Mouse (Mus musculus) cerebellum, postnatal 10 days (tissue): Measurements from ENCODE around the gene Gstt2.

Experiments used
- DNase-seq, 2 experiments: peaks; one replicate each; pipeline ENCODE4 v3.0.0; 2021; ENCODE audit warnings: mixed read lengths in 2 of 2

Gene Gstt2

DNA sequence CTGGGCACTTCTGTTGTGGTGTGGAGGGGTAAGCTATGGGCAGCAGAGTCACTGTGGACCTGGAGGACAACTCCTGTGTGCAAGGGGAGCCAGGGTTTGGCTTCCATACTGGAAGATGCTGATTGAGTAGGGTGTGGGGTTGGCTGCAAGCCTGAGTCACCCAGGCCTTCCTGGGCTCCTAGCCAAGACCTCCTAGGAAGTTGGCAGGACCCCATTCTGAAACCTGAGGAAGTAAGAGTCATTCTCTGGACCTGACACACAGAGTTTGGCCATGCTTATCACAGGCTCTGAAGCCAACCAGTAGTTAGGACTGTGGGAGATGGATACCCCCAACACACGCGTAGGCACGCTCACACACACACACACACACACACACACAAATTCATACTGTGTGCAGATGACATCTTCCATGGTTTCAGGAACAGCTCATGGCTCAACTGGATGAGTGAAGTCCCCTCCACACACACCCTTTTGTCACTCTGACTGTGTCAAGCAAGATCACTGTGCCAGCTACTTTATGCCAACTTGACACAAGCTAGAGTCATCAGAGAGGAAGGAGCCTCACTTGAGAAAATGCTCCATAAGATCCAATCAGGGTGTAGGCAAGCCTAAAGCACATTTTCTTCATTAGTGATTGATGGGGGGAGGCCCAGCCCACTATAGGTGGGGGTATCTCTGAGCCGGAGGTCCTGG is 9.4 kb downstream of the Gstt2 start:
- peak; percentile 83 to 88 for DNase-seq

DNA sequence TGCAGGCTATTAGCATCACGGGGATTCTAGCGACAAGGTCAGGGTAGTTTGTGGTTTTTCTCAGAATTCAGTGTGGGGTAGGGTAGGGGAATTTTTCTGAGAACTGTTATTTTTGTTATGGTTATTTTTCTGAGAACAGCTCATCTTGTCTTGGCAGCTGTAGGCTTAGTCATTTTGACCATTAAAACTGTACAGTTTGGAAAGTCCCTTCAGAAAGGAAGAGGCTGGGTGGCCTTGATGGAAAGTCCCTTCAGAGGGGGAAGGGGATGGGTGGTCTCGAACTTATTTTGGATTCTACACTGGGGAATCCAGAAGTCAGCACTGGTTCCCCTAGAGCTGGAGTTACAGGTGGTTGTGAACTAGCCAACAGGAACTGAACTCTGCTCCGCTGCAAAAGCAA is 12.7 kb downstream of the Gstt2 start:
- DNase-seq: no peak

DNA sequence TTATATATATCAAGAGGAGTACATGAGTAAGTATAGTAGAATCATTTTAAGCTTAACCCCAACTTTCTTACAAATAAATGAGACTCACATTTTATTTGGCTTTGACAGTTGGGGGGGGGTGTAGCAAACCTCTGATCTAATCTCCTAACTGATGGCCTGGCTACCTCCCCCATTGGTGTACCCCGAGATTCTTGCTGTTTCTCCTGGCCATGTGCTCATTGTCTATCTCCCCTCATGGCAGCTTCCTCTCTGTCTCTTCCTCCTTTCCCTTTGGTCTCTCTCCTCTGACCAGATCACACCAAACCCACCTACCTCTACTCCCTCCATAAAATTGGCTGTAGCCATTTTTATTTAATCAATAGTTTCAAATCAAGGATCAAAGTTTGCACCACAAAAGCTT is 13.4 kb downstream of the Gstt2 start:
- no peak for DNase-seq

DNA sequence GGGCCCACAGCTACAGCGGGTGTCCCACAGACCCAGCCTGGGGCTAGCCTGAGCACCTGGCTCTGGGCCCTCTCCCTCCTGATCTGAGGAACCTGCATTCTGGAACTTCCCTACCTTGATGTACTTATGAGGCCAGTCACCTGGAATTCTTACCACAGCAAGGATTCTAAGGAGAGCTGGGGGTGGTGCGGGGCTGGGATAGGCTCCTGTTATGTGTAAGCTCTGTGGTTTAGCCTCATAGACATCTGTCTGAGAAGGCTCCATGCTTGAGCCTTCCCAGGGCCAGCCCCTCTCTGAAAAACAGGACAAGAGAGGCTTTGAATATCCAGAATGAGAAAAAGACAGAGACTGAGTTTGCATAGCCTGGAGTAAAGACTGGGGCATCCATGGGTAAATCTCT is 14.8 kb downstream of the Gstt2 start, which contains the start of gene Gstt4:
Gene Gstt4, minus strand, starts transcription at position 101 of the 400 bp plus-strand sequence.
- no peak for DNase-seq

DNA sequence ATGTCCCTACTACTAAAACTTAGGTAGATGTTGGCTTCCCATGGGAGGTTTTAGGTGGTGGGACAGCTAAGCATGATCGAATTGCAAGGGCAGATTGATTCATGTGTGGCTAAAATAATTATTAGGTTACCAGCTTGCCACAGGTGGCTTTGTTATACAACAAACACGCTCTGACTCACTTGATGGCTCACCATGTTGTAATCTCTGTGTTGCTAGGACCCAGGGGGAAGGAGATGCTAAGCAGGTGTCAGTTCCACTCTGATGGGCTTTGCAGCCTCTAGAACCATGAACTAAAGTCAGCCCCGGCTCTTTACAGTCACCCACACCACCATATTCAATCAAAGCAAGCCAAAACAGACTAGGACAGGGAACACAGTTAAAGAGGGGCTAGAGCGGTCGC is 17.3 kb downstream of the Gstt2 start:
- DNase-seq: no peak

DNA sequence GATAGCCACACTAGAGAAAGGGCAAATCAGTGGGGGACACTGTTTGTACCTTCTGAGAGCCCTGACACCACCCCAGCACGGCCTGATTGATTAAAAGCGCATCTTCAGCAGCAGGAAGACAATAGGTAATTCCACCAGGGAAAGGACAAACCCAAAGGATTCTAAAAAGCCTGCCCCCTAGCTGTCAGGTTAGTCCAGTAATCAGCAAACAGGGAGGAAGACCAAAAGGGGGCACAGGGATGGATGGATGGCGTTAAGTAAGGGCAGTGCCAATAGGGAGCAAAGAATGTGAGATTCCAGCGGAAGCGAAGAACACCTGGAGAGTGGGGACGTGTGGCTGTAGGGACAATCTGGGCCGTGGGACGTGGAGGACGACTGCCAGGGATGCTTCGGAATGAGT is 18.6 kb downstream of the Gstt2 start:
- DNase-seq: no peak

DNA sequence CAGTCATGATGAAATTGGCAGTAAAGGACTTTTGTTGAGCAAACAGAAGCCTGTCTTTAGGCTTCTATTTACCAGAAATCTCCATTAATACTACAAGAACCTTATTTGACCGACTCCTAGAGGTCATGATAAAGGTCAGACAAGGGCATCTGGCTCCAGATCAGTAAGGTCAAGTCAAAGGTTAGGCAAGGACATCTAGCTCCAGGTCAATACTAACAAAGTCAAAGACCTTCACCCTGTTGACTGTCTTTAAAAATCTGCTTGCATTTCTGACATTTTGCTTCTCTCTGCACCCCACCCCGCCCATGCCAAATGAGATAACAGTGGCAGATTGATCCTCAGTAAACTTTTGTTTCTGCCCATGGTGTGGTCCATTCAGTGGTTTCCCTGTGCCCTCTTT is 33.0 kb downstream of the Gstt2 start:
- DNase-seq: no peak

DNA sequence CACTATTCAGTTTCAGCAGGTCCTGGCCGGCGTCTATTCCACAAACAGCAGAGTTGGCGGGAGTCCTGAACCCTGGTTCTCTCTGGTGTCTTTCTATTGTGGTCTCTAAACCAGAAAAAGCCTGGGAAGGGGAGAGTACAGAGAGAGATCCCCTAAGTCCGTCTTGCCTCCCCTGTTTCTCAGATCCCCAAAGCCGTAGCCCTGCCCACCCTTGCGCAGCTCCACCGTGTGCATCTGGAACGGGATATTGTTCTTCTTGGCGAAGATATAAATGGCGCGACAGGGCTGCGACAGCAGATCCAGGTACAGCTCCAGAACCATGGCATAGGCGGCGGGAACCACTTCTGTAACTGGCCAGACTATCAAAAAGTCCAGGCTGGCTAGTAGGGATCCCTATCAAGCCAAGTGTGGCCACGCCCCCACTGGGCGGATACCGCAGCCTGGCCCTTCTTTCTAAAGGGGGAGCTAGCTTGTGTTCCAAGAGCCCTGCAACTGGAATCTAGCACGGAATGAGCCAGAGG is 39.0 kb downstream of the Gstt2 start, which contains the start of gene Gstt1:
Gene Gstt1, minus strand, starts transcription at position 409 of the 521 bp plus-strand sequence.
- peak; percentile 67 to 71 for DNase-seq

DNA sequence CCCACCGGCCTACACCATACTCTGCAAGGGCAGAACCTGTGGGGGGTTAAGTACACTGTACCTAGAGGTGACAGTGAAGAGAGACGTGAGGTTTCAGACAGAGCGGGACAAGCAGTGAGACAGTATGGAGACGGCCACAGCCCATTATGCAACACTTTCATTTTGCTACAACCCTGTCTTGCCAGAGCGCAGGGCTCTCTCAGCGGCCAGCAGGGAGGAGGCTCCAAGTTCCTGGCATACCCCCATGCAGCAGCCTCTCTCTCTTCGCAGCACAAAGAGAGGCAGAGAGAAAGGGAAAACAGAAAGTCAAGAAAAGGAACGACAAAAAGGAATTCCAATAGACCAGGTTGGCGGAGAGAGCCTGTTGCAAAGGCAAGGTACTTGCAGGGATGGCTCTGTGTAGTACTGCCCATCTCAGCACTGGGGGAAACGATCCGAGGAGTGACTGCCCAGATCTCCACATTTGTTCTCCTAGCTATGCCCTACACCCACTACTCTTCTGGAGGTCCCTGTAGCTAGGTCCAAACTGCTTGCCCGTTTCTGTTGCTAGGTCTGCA is 39.5 kb downstream of the Gstt2 start:
- DNase-seq: peak; percentile 70 to 71

DNA sequence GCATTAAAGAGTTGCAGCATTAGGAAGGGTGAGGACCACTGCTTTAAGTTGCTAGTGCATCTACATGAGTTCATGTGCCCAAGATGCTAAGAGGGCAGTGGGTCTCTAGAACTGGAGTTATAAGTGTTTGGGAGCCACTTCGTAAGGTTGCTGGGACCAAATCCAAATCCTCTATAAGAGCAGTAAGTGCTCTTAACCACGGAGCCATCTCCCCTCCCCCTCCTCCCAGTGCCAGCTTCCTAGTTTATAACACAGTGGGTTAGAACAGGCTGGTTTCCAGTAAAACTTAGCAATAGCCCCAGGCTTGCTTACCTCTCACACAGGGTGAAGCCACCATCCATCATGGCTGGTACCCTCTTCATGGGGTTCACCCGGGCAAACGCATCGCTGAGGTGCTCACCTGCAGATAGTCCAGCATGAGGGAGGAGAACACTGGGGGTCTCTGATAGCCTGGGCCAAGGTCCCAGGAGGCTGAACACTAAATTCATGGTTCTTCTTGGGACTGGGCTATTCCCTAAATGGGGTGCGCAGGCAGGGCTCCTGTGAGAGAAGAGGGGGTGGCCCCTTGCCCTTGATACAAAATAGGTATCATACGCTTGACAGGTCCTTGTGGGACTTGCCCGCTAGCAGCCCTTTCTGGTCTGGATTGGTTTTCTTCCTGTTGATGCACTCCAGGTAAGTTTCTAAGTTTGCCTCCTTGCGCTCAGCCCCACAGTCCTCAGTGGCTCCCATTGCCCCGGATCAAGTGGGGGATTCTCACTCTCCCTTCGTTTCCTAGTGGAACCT is 40.3 kb downstream of the Gstt2 start:
- no peak for DNase-seq

DNA sequence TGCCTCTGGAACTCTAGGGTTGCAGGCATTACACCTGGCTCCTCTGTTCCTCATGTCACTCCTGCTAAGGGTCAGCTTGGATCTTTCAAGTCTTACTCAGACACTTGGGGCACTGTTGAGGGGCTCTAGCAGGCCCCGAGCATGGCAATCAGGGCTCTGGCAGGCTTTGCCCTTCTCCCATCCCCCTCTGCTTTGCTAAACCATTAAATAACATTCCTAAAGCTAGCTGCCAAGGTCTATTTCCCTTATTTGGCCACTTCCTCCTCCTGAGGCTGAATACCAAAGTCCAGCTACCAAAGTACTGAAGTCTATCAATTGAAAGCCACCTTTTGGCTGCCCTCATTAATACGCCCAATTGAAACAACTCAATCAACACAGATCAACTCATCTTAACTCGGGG is 42.3 kb downstream of the Gstt2 start:
- DNase-seq: no peak

DNA sequence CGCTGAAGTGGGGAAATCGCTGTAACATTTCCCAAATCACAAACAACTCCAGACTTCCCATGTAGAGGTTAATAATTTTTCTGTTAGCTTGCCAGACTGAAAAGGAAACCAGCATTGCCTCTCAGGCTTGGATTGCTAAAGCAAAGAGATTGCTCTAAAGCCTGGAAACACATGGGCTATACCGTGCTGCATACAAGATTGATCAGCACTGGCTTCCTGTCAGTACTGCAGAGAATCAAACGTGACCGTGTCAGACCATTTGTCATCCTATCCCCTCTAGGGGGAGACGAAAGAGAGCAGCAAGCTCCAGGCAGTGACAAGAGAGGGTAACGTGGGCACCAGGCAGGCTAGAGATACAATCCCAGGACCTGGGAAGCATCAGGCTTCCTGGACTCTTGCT is 46.5 kb downstream of the Gstt2 start:
- DNase-seq: no peak

DNA sequence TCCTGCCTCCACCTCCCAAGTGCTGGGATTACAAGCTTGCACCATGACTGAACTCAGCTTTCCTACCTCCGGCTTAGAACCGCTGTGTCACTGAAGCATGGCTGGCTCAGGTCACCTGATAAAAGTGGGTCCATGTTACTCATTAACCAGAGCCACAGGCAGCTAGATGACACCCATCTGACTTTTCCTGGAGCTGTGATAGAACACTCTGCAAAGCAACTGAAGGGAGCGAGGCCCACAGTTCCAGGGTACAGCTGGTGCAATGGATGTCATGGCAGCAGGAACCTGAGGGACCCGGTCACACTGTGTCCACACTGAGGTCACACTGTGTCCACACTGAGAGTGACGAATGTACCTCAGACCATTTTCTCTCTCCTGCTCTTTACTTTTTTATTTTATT is 47.4 kb downstream of the Gstt2 start:
- DNase-seq: no peak

DNA sequence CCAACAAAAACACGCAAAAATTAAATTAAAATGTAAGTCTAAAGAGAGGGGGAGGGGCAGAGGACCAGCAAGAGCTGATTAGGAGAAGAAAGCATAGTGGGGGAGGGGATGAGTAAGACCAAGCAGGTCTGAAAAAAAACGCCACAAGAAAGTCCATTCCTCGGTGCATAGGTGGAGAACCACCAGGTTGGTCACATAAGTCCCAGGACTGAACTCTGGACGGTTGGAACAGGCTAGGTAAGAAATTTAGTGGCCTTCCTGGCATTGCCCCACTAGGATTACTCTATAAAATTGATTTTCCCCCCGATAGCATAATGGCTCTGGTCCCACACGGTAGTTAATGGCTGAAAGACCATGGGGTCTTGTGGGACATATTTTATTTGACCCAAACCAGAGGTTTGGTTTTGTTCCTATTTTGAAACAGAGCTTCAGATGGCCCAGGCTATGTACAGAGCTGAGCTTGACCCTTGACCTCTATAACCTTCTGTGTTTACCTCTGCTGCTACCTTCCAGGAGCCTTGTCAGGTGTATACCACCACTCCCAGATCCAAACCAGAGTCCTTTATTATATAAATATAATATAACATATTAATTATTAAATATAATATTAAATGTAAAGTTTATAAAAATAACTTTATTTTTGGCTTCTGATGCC is 48.0 kb downstream of the Gstt2 start:
- no peak for DNase-seq

DNA sequence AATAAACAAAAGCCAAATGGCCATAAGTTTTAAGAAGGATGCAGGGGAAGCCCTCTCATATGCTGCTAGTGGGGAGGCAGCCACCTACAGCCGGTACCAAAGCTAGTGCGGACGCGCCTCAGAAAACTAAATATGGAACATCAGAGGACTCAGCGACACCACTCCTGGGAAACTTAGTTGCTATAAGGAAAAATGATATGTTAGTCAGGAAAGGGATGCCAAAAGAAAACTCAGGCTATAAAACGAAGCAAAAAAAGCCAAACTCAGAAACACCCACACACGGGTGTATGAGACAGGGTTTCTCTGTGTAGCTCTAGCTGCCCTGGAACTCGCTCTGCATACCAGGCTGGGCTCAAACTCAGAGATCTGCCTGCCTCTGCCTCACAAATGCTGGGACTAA is 48.9 kb downstream of the Gstt2 start:
- DNase-seq: no peak

DNA sequence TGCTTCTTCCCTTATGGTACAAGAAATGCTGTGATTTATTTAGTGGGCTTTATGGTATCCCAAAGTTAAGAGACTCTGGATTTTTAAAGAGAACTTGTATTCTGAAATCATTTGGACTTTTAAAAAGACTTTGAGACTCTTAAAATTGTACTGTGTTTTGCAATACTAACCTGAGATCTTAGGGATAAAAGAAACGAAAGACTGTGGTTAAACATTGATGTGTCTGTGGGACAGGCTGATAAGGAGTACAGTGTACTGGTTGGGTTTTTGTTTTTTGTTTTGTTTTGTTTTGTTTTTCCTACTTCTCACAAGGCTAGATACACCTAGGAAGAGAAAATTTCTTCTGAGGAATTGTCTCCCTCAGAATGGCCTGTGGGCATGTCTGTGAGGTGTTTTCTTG is 51.8 kb downstream of the Gstt2 start:
- no peak for DNase-seq
